Mouse (Mus musculus): ENCODE measurements around the gene Slc39a9.

DNA sequence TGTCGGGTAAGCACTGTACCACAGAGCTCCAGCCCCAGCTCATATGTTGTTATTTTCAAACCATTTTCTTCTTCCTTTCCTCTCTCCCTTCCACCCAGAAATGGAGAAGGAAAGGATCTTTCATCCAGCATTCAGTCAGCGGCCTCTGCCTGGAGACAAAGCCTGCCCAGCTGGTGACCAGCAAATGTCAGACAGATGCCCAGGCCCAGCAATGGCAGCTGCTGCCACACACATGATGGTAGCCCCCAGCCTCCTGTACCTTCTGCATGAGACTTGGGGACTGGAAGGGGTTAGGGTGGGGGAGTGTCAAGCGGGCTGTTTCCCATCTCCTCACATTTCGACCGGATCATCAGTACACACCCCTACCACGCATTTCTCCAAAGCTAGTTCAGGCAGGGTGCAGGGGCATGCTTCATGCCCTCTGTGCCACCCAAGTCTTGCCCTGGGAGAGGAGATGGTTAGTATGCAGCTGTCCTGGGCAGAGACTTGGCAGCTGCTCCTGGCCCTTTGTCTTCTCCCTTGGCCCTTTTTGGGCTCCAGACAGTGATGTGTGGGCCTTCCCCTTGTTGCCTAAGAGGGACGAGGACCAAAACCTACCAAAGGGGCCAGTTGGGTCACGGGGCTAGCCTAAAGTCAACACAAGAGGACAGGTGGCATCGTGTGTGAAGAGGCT, 42.0 kb upstream of the Slc39a9 start:
- TF ChIP-seq CTCF (IDR thresholded peaks at IDR 0.05; ENCODE audit: borderline replicate concordance, insufficient read depth, low read length) (no peak), POLR2A (IDR thresholded peaks at IDR 0.05; ENCODE audit: low read depth, low read length) (no peak)
